Mouse (Mus musculus) hindbrain, embryonic 11.5 days (tissue): Measurements from ENCODE around the gene Atxn1. TPM values are rescaled to one million over a fixed set of nuclear protein-coding genes. Genes with fewer than 3 reads are reported as not detected.

ENCODE experiments used
- ATAC-seq: fragments of 200-750 bp; cut with Nextera tagmentation; 2 replicates; pipeline ENCODE4 v1.8.0; 2017; ENCODE audit warnings: mild to moderate bottlenecking, moderate TSS enrichment, moderate library complexity; ENCODE audit not compliant: low FRiP score
- DNase-seq: peaks from one replicate; pipeline ENCODE4 v3.0.0-alpha.2; 2015; ENCODE audit warnings: low spot score
- H3K27ac ChIP-seq: fragments of 300-500 bp; sonication (generic); 2 replicates; pipeline ENCODE4 v1.5.1; 2014; ENCODE audit warnings: mild to moderate bottlenecking, low read depth, low read length
- H3K27me3 ChIP-seq: fragments of 300-500 bp; sonication (generic); 2 replicates; pipeline ENCODE4 v1.6.1; 2014; ENCODE audit warnings: mild to moderate bottlenecking, low read length, moderate library complexity, mixed read lengths; ENCODE audit not compliant: control insufficient read depth, insufficient read depth
- H3K36me3 ChIP-seq: fragments of 300-500 bp; sonication (generic); 2 replicates; pipeline ENCODE4 v1.6.1; 2014; ENCODE audit warnings: mild to moderate bottlenecking, low read length, moderate library complexity, mixed read lengths; ENCODE audit not compliant: control insufficient read depth, insufficient read depth
- H3K4me1 ChIP-seq: fragments of 300-500 bp; sonication (generic); replicated peaks from 2 replicates; pipeline ENCODE4 v1.6.1; 2014; ENCODE audit warnings: low read length, mixed read lengths; ENCODE audit not compliant: control insufficient read depth, insufficient read depth
- H3K4me2 ChIP-seq: fragments of 300-500 bp; sonication (generic); replicated peaks from 2 replicates; pipeline ENCODE4 v1.6.1; 2014; ENCODE audit warnings: mild to moderate bottlenecking, low read depth, low read length
- H3K4me3 ChIP-seq: fragments of 300-500 bp; sonication (generic); 2 replicates; pipeline ENCODE4 v1.5.1; 2014; ENCODE audit warnings: low read depth, low read length
- H3K9ac ChIP-seq: fragments of 300-500 bp; sonication (generic); 2 replicates; pipeline ENCODE4 v1.6.1; 2014; ENCODE audit warnings: low read depth, low read length
- H3K9me3 ChIP-seq: fragments of 300-500 bp; sonication (generic); 2 replicates; pipeline ENCODE4 v1.6.1; 2016; ENCODE audit warnings: low read length; ENCODE audit not compliant: control insufficient read depth
- WGBS: fragments of 180-500 bp; shearing (Covaris S2); extraction: QIAGEN DNeasy Blood & Tissue Kit; methylation state at CpG from one replicate; pipeline ENCODE4 v1.1.7; 2014; 5-methylcytosine and 5-hydroxymethylcytosine counted together
- polyA plus RNA-seq: library from polyadenylated mRNA; unstranded; fragments of >200 nt; fragmentation: Nextera tagmentation; extraction: Ambion mirVana; gene quantifications from 2 replicates; pipeline ENCODE4 v1.2.1, GENCODE M21; 2014

Gene Atxn1
- polyA plus RNA-seq, 1 experiment from 2014 or later: 3.2 TPM

DNA sequence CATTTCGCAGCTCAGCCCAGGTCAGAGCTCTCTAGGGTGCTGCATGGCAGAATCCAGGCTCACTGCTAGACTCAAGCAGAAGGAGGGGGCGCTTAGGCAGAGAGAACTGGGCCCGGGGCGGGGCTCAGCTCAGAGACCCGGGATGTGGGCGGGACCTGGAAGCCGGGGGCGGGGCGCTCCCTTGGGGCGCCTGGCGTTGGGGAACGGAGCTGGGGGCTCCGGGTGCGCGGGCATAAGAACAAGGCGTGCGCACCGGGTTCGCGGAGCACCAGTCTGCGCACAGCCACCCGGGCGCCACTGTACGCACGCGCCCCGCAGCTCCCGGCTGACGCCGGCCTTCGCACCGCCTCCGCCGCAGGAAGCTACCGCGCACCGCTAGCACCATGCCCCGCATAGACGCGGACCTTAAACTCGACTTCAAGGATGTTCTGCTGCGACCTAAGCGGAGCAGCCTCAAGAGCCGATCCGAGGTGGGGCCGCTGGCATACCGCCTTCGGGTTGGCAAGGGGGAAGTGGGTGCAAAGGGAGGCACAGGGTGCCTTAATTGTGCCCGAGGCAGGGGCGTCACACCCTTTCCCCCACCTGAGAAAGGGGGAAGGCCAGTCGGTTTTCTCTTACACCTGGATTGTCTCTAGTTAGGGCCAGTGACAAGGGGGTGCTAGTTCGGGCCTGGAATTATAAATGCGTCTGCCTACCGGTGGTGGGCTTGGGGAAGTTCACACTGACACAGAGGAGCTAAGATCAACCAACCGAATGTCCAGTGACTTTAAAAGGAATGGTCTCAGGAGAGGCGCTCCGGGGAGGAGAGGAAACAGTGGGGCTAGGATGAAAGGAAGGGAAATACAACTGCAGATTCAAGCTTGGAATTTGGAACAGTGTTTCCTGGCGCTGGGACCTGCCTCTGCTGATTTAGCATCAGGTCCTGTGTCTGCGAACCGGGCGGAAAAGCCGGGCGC is 457.3 kb downstream of the Atxn1 start, which contains the start of gene Gmpr:
Gene Gmpr, plus strand, starts transcription at position 171 of the 956 bp plus-strand sequence.
- Histone ChIP-seq H3K4me2 (peak within 1 kb of the TSS; percentile 66), H3K36me3 (no peaks in the 10 kb centered on the region), H3K9ac (peak within 1 kb of the TSS; percentile 23; the same call in 1 of the 2 replicates), H3K9me3 (no peaks in the 10 kb centered on the region), H3K4me3 (peak within 1 kb of the TSS; percentile 37), H3K27me3 (peaks cover 4% of the 10 kb centered on the region; the same call in 1 of the 2 replicates), H3K27ac (no peak within 1 kb of the TSS), H3K4me1 (0 out of 2 replicates have a peak, but pooled peaks cover 4% of the 10 kb centered on the region)
- ATAC-seq (peak; percentile 87), DNase-seq (peak; percentile 84)
- WGBS: under 1% methylated on average over 62 of the region's 63 CpGs

DNA sequence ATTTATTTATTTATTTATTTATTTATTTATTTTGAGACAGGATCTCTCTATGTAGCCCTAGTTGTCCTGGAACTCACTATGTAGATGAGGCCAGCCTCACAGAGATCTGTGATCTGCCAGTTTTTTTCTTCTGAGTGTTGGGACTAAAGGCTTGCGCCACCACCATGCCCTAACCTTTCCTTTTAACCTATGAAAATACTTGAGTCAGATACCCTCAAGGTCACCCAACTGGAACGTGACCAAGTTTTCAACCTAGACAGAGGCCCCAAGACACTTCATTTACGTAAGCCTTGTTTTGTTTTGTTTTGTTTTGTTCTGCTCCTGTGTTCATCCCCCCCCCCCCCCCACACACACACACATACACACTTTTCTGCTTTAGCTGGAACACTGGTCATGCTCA is 459.3 kb downstream of the Atxn1 start:
- H3K9me3 ChIP-seq: no peaks in the 10 kb centered on the region
- H3K27me3 ChIP-seq: peaks cover 4% of the 10 kb centered on the region; the same call in 1 of the 2 replicates
- 0 out of 2 replicates have a peak, but pooled peaks cover 4% of the 10 kb centered on the region for H3K4me1 ChIP-seq
- DNase-seq (no peak), ATAC-seq (no peak)
- 93% methylated on average over 3 of the region's 3 CpGs for WGBS
- no peaks in the 10 kb centered on the region for H3K36me3 ChIP-seq
- H3K4me2 ChIP-seq: no peak overlapping the region
- no peak overlapping the region for H3K4me3 ChIP-seq
- no peak overlapping the region for H3K27ac ChIP-seq
- H3K9ac ChIP-seq: no peak overlapping the region

DNA sequence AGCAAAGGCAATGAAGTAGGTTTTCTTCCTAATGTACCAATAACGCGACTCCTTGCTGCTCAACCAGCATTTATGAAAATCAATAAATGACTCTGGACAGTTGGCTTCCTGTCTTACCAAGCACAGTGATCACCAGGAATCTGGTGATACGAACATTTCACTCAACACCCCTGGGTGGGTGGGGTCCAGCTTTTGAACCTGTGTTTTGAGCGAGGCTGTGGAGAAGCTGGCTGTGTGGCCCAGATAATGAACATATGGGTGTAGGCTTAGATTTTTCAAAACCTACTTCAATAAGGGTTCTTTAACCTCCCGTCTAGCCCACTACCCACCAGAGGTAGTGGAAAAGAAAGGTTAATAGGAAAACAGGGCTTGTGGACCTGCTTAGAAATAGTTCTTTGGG is 462.0 kb downstream of the Atxn1 start:
- Histone ChIP-seq H3K27me3 (no peaks in the 10 kb centered on the region), H3K9ac (no peak overlapping the region), H3K4me3 (no peak overlapping the region), H3K4me1 (0 out of 2 replicates have a peak, but pooled peaks cover 2% of the 10 kb centered on the region), H3K4me2 (no peak overlapping the region), H3K36me3 (no peaks in the 10 kb centered on the region), H3K27ac (no peak overlapping the region), H3K9me3 (no peaks in the 10 kb centered on the region)
- 91% methylated on average over 5 of the region's 5 CpGs for WGBS
- ATAC-seq (no peak), DNase-seq (no peak)

DNA sequence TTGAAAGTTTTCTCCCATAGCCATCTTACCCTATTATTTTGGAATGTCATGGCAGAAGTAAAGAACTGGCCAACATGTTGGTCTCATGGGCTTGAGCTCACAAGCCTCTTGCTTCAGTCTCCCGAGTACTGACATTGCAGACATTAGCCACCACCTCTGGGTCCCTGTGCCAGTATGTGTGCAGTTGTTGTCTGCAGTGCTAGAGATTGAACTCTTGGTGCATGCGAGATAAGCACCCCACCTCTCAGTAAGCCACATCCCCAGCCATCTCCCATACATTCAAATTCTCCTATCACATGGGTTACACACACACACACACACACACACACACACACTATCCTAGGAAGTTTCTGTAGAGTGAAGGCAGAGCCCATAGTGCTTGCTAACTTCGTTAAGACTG is 464.9 kb downstream of the Atxn1 start:
- ATAC-seq (no peak), DNase-seq (no peak)
- Histone ChIP-seq H3K9ac (no peak overlapping the region), H3K4me2 (no peak overlapping the region), H3K9me3 (no peaks in the 10 kb centered on the region), H3K27me3 (no peaks in the 10 kb centered on the region), H3K4me1 (no peaks in the 10 kb centered on the region), H3K36me3 (no peaks in the 10 kb centered on the region), H3K27ac (no peak overlapping the region), H3K4me3 (no peak overlapping the region)
- WGBS: 85% methylated on average over 3 of the region's 3 CpGs
